Mouse (Mus musculus) ovary, adult 2 months (tissue): ENCODE data around the gene Fzd10. TPM values are rescaled to one million over a fixed set of nuclear protein-coding genes. Genes with fewer than 3 reads are reported as not detected.

Experiments
- polyA plus RNA-seq: library from polyadenylated mRNA; depleted of rRNA; stranded (reverse); fragments of >200 nt; gene quantifications from 2 replicates; pipeline ENCODE4 v1.2.3, GENCODE M21; 2012; rRNA removed

Fzd10 gene
- polyA plus RNA-seq, result 4.7 and 7.6 TPM in 2 replicates

DNA sequence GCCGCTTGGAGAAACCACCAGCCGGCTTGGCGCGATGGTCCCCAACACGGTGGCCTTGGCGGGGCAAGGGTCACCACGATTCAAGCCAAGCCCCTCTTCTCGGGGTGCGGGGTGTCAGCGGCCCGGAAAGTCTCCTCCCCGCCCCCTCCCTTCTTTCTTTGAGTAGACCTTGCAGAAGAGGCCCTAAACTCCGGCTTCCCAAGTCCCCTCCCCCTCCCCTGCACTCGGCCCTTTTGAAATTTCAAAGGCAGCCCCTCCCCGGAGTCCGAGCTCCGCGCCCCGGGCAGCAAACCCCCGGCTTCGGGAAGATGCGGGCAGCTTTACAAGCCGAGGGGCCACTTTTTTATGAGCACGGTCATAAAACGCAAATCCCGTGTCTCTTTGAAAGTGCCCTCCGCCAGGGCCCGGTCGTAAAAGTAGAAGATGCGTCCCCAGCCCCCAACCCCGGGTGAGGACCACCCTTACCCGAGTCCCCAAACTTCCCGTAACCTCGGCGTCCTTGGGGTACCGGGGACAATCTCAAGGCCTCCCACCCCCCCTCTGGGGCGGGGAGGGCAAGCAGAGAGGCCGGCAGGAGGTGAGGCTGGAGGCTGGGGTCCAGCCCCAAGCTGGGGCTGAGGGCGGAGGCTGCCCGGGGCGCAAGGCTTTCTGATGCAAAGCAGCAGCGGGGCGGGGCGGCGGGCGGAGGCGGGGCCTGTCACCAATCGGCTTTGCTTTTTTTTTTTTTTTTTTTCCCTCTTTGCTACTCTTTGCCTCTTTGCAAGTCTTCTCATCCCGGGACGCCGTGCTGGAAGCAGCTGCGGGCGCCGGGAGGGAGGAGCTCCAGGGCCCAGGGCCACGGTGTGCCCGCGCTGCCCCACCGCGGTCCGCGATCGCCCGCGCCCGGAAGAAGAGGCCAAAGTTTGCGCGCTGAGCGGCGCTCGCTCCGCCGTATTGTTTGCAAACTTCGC, at the start of gene Fzd10:
Gene Fzd10, plus strand, starts transcription at position 773 of the 950 bp plus-strand sequence.

Other genes with a start within 250 kb of the Fzd10 start
- 0.20 and 0.49 TPM in 2 replicates for gene Tmem132d, start 167.8 kb upstream of the Fzd10 start, polyA plus RNA-seq
- gene Piwil1, start 101.7 kb downstream of the Fzd10 start, polyA plus RNA-seq, result 0.12 and 0.35 TPM in 2 replicates